Mouse (Mus musculus) embryo, embryonic 11.5 days (tissue): ENCODE results near the gene Cfap58.

Experiments
- DNase-seq: peaks from one replicate; pipeline ENCODE4 v3.0.0-alpha.2; 2012; ENCODE audit warnings: low read depth, low spot score

The Cfap58 gene

DNA sequence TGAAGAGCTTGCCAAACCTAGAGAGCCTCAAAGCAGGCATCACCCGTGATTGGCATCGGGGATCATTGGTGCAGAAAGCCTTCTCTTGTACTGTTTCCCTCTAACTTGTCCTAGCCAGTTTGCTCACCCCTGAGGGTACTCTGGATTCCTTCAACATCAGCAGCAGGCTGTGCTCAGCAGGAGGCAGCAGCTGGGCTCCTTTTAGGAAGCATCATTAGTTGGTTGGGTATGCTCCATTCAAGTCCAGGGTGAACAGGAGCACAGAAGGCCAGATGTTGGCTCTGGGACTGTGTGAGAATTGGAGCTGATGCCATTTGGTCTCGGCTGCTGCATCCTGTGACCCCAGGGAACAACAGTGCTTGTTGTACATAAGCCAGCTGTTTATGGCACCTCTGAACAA lies 142.2 kb downstream of the Cfap58 start:
- DNase-seq, result no peak

DNA sequence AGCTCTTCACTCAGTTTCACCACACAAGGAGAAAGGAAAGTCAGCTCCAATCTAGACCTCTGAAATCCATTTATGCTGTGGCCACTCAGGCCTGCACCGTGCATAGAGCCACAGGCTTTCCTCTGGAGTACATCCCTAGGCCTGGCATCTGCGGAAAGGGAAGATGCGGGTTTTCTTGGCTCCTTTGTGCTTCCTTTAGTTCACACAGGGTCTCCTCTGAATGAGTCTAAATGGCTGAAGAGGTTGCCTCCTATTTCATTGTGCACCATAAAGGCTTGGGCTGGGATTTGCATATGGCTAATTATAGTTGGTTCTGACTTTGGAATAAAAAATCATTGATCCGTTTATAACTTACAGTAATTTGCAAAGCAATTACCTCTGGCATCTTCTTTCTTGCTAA lies 144.0 kb downstream of the Cfap58 start:
- no peak for DNase-seq
